Mouse (Mus musculus): ENCODE measurements at regions not wholly inside any gene's neighbourhood (a gene's known extent, or its start where the extent isn't known, plus 50 kb on each side); places are given as distances from the start of the nearest gene placed in this dataset.

DNA sequence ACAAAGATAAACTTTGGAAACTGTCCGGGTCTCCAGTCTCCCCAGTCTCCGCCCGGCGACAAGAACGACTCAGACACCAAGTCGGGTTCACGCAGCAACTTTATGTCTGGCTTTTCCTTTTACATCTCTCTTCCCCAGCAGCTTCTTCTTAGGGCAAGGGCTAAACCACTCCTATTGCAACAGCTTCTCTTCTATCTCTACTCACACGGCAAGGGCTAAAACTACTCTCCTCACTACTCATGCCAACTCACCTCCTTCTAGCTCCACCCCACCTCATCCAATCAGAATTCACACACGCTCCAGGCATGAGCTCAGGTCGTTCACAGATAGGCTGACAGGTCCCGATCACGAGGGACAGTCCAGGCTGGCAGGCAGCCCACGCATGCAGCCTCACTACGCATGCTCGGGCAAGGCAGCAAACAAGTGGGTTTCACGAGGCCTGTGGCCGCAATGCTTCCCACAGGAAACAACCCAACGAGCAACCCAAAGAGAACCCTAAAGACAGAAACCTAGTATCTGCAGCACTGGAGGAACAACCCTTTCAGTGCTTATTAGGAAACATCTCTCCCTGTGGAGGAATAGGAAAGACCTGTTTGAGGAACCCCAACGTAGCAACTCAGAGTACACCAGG is 276.2 kb upstream of the 1700056E22Rik start:
- Histone ChIP-seq H3K36me3 (ENCODE audit: control insufficient read depth, insufficient read depth, low read length) (no peaks in the 10 kb centered on the region), H3K27ac (replicated peaks) (no peak overlapping the region), H3K9ac (ENCODE audit: low read length) (no peak overlapping the region), H3K4me1 (replicated peaks; ENCODE audit: control insufficient read depth, insufficient read depth) (no peaks in the 10 kb centered on the region), H3K4me3 (ENCODE audit: low read depth, low read length) (no peak overlapping the region), H3K9me3 (ENCODE audit: control insufficient read depth, low read length) (no peaks in the 10 kb centered on the region), H3K4me2 (replicated peaks; ENCODE audit: low read depth) (no peak overlapping the region), H3K27me3 (ENCODE audit: control insufficient read depth, insufficient read depth, low read length) (no peaks in the 10 kb centered on the region)
- ATAC-seq (ENCODE audit: low FRiP score, low TSS enrichment) (no peak), DNase-seq (ENCODE audit: low spot score) (no peak)
- TF ChIP-seq EP300 (optimal IDR thresholded peaks at IDR 0.05) (no peak), CTCF (IDR thresholded peaks at IDR 0.05; ENCODE audit: low read depth) (no peak)
- WGBS = 87% methylated on average over 19 of the region's 19 CpGs

DNA sequence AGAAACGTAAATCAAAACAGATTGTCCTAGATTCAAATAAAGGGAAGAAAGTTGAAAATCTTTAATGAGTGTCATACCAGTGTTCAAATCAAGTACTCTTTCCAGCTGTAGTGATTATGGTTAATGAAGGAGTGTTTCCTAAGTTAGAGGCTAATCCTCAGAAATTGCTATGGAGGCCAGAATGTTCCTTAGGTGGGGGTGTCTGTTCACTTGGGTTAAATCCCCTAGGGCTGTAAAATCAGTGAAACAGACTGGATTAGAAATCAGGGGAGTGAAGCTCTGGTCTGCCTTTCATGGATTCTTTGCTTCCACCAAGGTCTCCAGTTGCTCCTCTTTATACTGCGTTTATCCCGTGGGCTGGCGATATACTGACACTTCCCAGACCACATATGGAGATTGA is 270.7 kb upstream of the 1700056E22Rik start:
- Histone ChIP-seq H3K4me1 (replicated peaks; ENCODE audit: control insufficient read depth, insufficient read depth) (no peaks in the 10 kb centered on the region), H3K36me3 (ENCODE audit: control insufficient read depth, insufficient read depth, low read length) (no peaks in the 10 kb centered on the region), H3K9ac (ENCODE audit: low read length) (no peak overlapping the region), H3K4me2 (replicated peaks; ENCODE audit: low read depth) (no peak overlapping the region), H3K9me3 (ENCODE audit: control insufficient read depth, low read length) (no peaks in the 10 kb centered on the region), H3K4me3 (ENCODE audit: low read depth, low read length) (no peak overlapping the region), H3K27me3 (ENCODE audit: control insufficient read depth, insufficient read depth, low read length) (no peaks in the 10 kb centered on the region), H3K27ac (replicated peaks) (no peak overlapping the region)
- 77% methylated on average over 4 of the region's 4 CpGs for WGBS
- no peak for TF ChIP-seq EP300 (optimal IDR thresholded peaks at IDR 0.05)
- TF ChIP-seq CTCF (IDR thresholded peaks at IDR 0.05; ENCODE audit: low read depth) = no peak
- no peak for DNase-seq (ENCODE audit: low spot score)
- ATAC-seq (ENCODE audit: low FRiP score, low TSS enrichment) = no peak

- no peak overlapping the region for H3K9ac ChIP-seq (ENCODE audit: low read length)
- ATAC-seq (ENCODE audit: low FRiP score, low TSS enrichment) = no peak
- H3K36me3 ChIP-seq (ENCODE audit: control insufficient read depth, insufficient read depth, low read length) = no peaks in the 10 kb centered on the region
- H3K27ac ChIP-seq (replicated peaks) = no peak overlapping the region
- DNase-seq (ENCODE audit: low spot score) = no peak
- TF ChIP-seq EP300 (optimal IDR thresholded peaks at IDR 0.05) (no peak), CTCF (IDR thresholded peaks at IDR 0.05; ENCODE audit: low read depth) (no peak)
- no peaks in the 10 kb centered on the region for H3K9me3 ChIP-seq (ENCODE audit: control insufficient read depth, low read length)
- no peaks in the 10 kb centered on the region for H3K4me1 ChIP-seq (replicated peaks; ENCODE audit: control insufficient read depth, insufficient read depth)
- H3K4me2 ChIP-seq (replicated peaks; ENCODE audit: low read depth) = no peak overlapping the region
- no peaks in the 10 kb centered on the region for H3K27me3 ChIP-seq (ENCODE audit: control insufficient read depth, insufficient read depth, low read length)
- no peak overlapping the region for H3K4me3 ChIP-seq (ENCODE audit: low read depth, low read length)
- 86% methylated on average over 4 of the region's 4 CpGs for WGBS
Measured at GRCm38 (mm10) chr1:184304204-184304603, 270.1 kb upstream of the 1700056E22Rik start.

DNA sequence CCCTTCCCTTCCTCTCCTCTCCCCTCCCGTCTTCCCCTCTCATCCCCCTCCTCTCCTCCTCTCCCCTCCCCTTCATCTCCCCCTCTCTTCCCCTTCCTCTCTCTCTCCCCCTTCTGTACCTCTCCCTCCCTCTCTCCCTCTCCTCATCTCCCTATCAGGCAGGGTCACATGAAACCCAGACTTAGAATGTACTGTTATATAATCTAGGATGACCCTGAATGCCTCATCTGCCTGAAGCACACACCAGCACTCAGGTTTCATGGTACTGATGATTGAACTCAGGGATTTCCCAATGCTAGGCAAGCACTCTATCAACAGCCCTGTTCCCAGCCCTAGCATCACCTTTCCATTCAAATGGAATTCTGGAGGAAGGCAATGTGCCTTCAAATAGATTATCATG is 264.6 kb upstream of the 1700056E22Rik start:
- WGBS = 50% methylated on average over 1 of the region's 1 CpGs
- ATAC-seq (ENCODE audit: low FRiP score, low TSS enrichment) (no peak), DNase-seq (ENCODE audit: low spot score) (no peak)
- no peak overlapping the region for H3K4me3 ChIP-seq (ENCODE audit: low read depth, low read length)
- TF ChIP-seq CTCF (IDR thresholded peaks at IDR 0.05; ENCODE audit: low read depth) (no peak), EP300 (optimal IDR thresholded peaks at IDR 0.05) (no peak)
- no peak overlapping the region for H3K4me2 ChIP-seq (replicated peaks; ENCODE audit: low read depth)
- no peaks in the 10 kb centered on the region for H3K4me1 ChIP-seq (replicated peaks; ENCODE audit: control insufficient read depth, insufficient read depth)
- no peaks in the 10 kb centered on the region for H3K27me3 ChIP-seq (ENCODE audit: control insufficient read depth, insufficient read depth, low read length)
- H3K27ac ChIP-seq (replicated peaks) = no peak overlapping the region
- H3K36me3 ChIP-seq (ENCODE audit: control insufficient read depth, insufficient read depth, low read length) = no peaks in the 10 kb centered on the region
- H3K9me3 ChIP-seq (ENCODE audit: control insufficient read depth, low read length) = no peaks in the 10 kb centered on the region
- no peak overlapping the region for H3K9ac ChIP-seq (ENCODE audit: low read length)

GRCm38 (mm10) chr1:184297001-184297740 is 263.1 kb upstream of the 1700056E22Rik start:
- H3K27me3 ChIP-seq (ENCODE audit: control insufficient read depth, insufficient read depth, low read length) = no peaks in the 10 kb centered on the region
- H3K4me2 ChIP-seq (replicated peaks; ENCODE audit: low read depth) = no peak overlapping the region
- 0 out of 2 replicates have a peak overlapping the region, but pooled peaks have one; percentile 8 for H3K27ac ChIP-seq (replicated peaks)
- DNase-seq (ENCODE audit: low spot score) (no peak), ATAC-seq (ENCODE audit: low FRiP score, low TSS enrichment) (no peak; the same call in 1 of the 2 replicates)
- 48% methylated on average over 4 of the region's 4 CpGs for WGBS
- TF ChIP-seq EP300 (optimal IDR thresholded peaks at IDR 0.05) (peak; percentile 84), CTCF (IDR thresholded peaks at IDR 0.05; ENCODE audit: low read depth) (no peak)
- H3K9me3 ChIP-seq (ENCODE audit: control insufficient read depth, low read length) = no peaks in the 10 kb centered on the region
- H3K4me1 ChIP-seq (replicated peaks; ENCODE audit: control insufficient read depth, insufficient read depth) = no peaks in the 10 kb centered on the region
- no peak overlapping the region for H3K9ac ChIP-seq (ENCODE audit: low read length)
- no peaks in the 10 kb centered on the region for H3K36me3 ChIP-seq (ENCODE audit: control insufficient read depth, insufficient read depth, low read length)
- no peak overlapping the region for H3K4me3 ChIP-seq (ENCODE audit: low read depth, low read length)

DNA sequence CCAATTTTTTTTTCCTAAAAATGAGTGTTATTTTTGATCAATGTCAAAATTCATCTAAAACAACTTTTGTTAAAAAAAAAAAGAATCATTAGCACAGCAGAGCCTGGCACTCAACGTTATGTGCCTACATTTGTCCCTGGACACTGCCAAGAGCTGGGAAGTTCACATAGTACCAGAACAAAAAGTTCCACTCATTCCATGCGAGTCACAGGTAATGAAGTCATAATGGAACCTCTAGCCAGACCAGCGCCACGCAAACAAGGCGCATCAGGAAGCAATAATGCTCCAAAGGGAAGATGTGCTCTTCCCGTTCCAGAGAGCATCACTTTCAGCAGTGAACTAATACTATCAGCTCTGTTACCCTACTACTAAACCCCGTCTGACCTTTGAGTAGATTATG is 257.0 kb upstream of the 1700056E22Rik start:
- H3K4me3 ChIP-seq (ENCODE audit: low read depth, low read length) = no peak overlapping the region
- WGBS = 88% methylated on average over 7 of the region's 7 CpGs
- no peak for TF ChIP-seq EP300 (optimal IDR thresholded peaks at IDR 0.05)
- TF ChIP-seq CTCF (IDR thresholded peaks at IDR 0.05; ENCODE audit: low read depth) = no peak
- H3K4me1 ChIP-seq (replicated peaks; ENCODE audit: control insufficient read depth, insufficient read depth) = no peaks in the 10 kb centered on the region
- H3K27ac ChIP-seq (replicated peaks) = no peak overlapping the region
- H3K27me3 ChIP-seq (ENCODE audit: control insufficient read depth, insufficient read depth, low read length) = no peaks in the 10 kb centered on the region
- H3K9ac ChIP-seq (ENCODE audit: low read length) = no peak overlapping the region
- DNase-seq (ENCODE audit: low spot score) = no peak
- no peak overlapping the region for H3K4me2 ChIP-seq (replicated peaks; ENCODE audit: low read depth)
- ATAC-seq (ENCODE audit: low FRiP score, low TSS enrichment) = no peak
- H3K36me3 ChIP-seq (ENCODE audit: control insufficient read depth, insufficient read depth, low read length) = no peaks in the 10 kb centered on the region
- no peaks in the 10 kb centered on the region for H3K9me3 ChIP-seq (ENCODE audit: control insufficient read depth, low read length)
